Mouse (Mus musculus) liver, postnatal 0 days (tissue): ENCODE data around the gene Slc24a1.

Experiments
- CTCF ChIP-seq: sonication (generic); IDR thresholded peaks from 2 replicates; pipeline ENCODE4 v1.5.1; 2016; ENCODE audit warnings: antibody characterized with exemption, low read depth
- EP300 ChIP-seq: IDR thresholded peaks from 2 replicates; pipeline ENCODE4 v1.6.1; 2016; ENCODE audit warnings: antibody characterized with exemption, low read depth, mild to moderate bottlenecking

- TF ChIP-seq EP300 (no peak), CTCF (no peak)
Measured at GRCm38 (mm10) chr9:64947483-64948095, 3.8 kb downstream of the Slc24a1 start.
